Mouse (Mus musculus) C2C12 (cell line): ENCODE results near the gene Mb.

Experiments used
- CEBPB ChIP-seq: IDR thresholded peaks from one replicate; pipeline ENCODE4 v1.6.1; 2011; ENCODE audit warnings: low read depth, mild to moderate bottlenecking, control low read depth, moderate library complexity
- CTCF ChIP-seq: IDR thresholded peaks from one replicate; pipeline ENCODE4 v1.5.1; 2011; ENCODE audit not compliant: control insufficient read depth, insufficient read depth, insufficient read length
- MYOD1 ChIP-seq: IDR thresholded peaks from one replicate; pipeline ENCODE4 v1.6.1; 2011; ENCODE audit warnings: low read depth; ENCODE audit not compliant: control insufficient read depth, insufficient read length
- MYOG ChIP-seq: IDR thresholded peaks from one replicate; pipeline ENCODE4 v1.6.1; 2011; ENCODE audit not compliant: control insufficient read depth, insufficient read length; ENCODE audit errors: extremely low read depth
- USF1 ChIP-seq: IDR thresholded peaks from one replicate; pipeline ENCODE4 v1.6.1; 2011; ENCODE audit warnings: low read depth, mild to moderate bottlenecking, control low read depth, moderate library complexity

DNA sequence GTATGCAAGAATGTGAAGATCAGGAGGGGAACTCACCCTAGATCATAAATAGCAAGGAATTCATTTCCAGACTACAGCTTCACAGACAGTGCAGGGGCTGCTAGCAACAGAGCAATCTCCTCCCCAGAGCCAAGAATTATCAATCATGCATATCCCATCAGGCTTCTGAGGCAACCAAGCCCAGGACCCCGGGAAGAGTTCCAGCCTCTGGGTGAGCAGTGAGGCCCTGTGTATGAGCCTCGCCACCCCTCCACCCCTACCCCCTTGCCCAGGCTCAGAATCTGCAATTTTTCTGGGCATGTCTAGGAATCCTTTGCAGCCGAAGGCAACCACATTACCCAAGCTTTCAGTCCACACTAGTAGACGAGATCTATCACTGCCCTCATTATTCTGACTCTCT, 28.6 kb downstream of the Mb start:
- no peak for TF ChIP-seq CTCF
- no peak for TF ChIP-seq CEBPB
- TF ChIP-seq MYOD1 = no peak
- no peak for TF ChIP-seq MYOG
- no peak for TF ChIP-seq USF1
